Mouse (Mus musculus) intestine, embryonic 14.5 days (tissue): ENCODE measurements around the gene Ccnd1. TPM values are rescaled to one million over a fixed set of nuclear protein-coding genes. Genes with fewer than 3 reads are reported as not detected.
A peak's percentile ranks its signal among the peaks of the same experiment; 100 is the strongest.
"Not testable (repeated sequence)": the region's sequence is repeated elsewhere in the genome, so short reads cannot be mapped to it uniquely, and the experiment has no call there.

Experiments
- ATAC-seq: fragments of 200-750 bp; cut with Nextera tagmentation; replicated peaks from 2 replicates; pipeline ENCODE4 v1.8.0; 2017; ENCODE audit warnings: low read depth, moderate number of reproducible peaks, moderate TSS enrichment, moderate library complexity; ENCODE audit not compliant: low FRiP score, low TSS enrichment
- DNase-seq: peaks from one replicate; pipeline ENCODE4 v3.0.0-alpha.2; 2018; ENCODE audit warnings: low spot score
- H3K27ac ChIP-seq: fragments of 300-500 bp; sonication (generic); 2 replicates; pipeline ENCODE4 v1.5.1; 2014; ENCODE audit warnings: low read depth, mild to moderate bottlenecking, control low read depth
- H3K27me3 ChIP-seq: fragments of 300-500 bp; sonication (generic); replicated peaks from 2 replicates; pipeline ENCODE4 v1.6.1; 2014; ENCODE audit warnings: low read length, control low read depth; ENCODE audit not compliant: control insufficient read depth, insufficient read depth
- H3K36me3 ChIP-seq: fragments of 300-500 bp; sonication (generic); 2 replicates; pipeline ENCODE4 v1.6.1; 2014; ENCODE audit warnings: low read length, control low read depth; ENCODE audit not compliant: control insufficient read depth, insufficient read depth
- H3K4me1 ChIP-seq: fragments of 300-500 bp; sonication (generic); replicated peaks from 2 replicates; pipeline ENCODE4 v1.6.1; 2014; ENCODE audit warnings: low read length, control low read depth, mixed read lengths; ENCODE audit not compliant: control insufficient read depth, insufficient read depth
- H3K4me2 ChIP-seq: fragments of 300-500 bp; sonication (generic); 2 replicates; pipeline ENCODE4 v1.6.1; 2014; ENCODE audit warnings: low read length
- H3K4me3 ChIP-seq: fragments of 300-500 bp; sonication (generic); 2 replicates; pipeline ENCODE4 v1.5.1; 2014; ENCODE audit warnings: low read depth, low read length, control low read depth, mixed read lengths
- H3K9ac ChIP-seq: fragments of 300-500 bp; sonication (generic); 2 replicates; pipeline ENCODE4 v1.6.1; 2014; ENCODE audit warnings: mild to moderate bottlenecking, low read length
- H3K9me3 ChIP-seq: fragments of 300-500 bp; sonication (generic); 2 replicates; pipeline ENCODE4 v1.6.1; 2016; ENCODE audit warnings: low read length, control low read depth; ENCODE audit not compliant: control insufficient read depth
- WGBS: fragments of 180-500 bp; shearing (Covaris S2); extraction: QIAGEN DNeasy Blood & Tissue Kit; methylation state at CpG from one replicate; pipeline ENCODE4 v1.1.7; 2014; 5-methylcytosine and 5-hydroxymethylcytosine counted together
- polyA plus RNA-seq: library from polyadenylated mRNA; unstranded; fragments of >200 nt; fragmentation: Nextera tagmentation; extraction: Ambion mirVana; gene quantifications from 2 replicates; pipeline ENCODE4 v1.2.1, GENCODE M21; 2014

Gene Ccnd1
- polyA plus RNA-seq, 1 experiment from 2014 or later = 83.8 TPM

DNA sequence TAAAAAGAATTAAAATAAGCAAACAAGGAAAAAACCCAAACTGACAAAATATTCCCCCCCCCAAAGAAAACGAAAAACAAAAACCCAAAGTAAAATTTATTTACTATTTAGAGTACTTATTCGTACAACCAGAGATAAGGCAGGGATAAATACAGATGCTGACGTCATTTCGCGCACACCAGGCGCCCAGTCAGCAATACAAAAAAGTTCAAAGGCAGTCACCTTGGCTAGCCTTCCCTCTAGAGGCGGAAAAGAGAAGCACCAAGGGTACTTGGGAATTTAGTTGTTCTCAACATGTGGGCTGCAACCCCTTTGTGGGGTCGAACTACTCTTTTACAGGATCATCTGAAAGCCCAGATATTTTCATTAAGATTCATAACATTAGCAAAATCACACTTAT lies 31.9 kb downstream of the Ccnd1 start:
- no peak for DNase-seq
- no peak overlapping the region for H3K4me3 ChIP-seq
- no peak overlapping the region for H3K9ac ChIP-seq
- H3K9me3 ChIP-seq = no peaks in the 10 kb centered on the region
- H3K36me3 ChIP-seq = no peaks in the 10 kb centered on the region
- no peaks in the 10 kb centered on the region for H3K4me1 ChIP-seq
- ATAC-seq = no peak
- H3K4me2 ChIP-seq = no peak overlapping the region
- 14% methylated on average over 8 of the region's 8 CpGs for WGBS
- no peak overlapping the region for H3K27ac ChIP-seq
- 0 out of 2 replicates have a peak, but pooled peaks cover 6% of the 10 kb centered on the region for H3K27me3 ChIP-seq

- Histone ChIP-seq H3K9ac (no peak overlapping the region), H3K27ac (no peak overlapping the region), H3K4me3 (0 out of 2 replicates have a peak overlapping the region, but pooled peaks have one; percentile 5), H3K36me3 (no peaks in the 10 kb centered on the region), H3K27me3 (0 out of 2 replicates have a peak, but pooled peaks cover 6% of the 10 kb centered on the region), H3K4me2 (peak overlapping the region; percentile 32; the same call in 1 of the 2 replicates), H3K9me3 (no peaks in the 10 kb centered on the region), H3K4me1 (no peaks in the 10 kb centered on the region)
- WGBS = 9% methylated on average over 28 of the region's 28 CpGs
- ATAC-seq (peak; percentile 57), DNase-seq (peak; percentile 86)
Measured at GRCm38 (mm10) chr7:144906708-144907397, 32.9 kb downstream of the Ccnd1 start.

DNA sequence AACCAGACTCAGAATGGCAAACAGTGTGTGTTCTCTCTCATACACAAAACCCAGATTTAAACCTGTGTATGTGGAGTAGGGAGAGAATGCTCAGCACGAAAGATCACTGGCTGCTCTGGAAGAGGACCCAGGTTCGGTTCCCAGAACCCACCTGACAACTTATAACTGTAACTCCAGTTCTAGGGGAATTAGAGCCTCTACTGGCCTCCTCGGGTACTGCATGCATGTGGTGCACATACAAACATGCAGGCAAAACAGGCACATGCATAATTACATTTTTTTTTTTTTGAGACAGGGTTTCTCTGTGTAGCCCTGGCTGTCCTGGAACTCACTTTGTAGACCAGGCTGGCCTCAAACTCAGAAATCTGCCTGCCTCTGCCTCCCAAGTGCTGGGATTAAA lies 34.2 kb downstream of the Ccnd1 start:
- not testable (repeated sequence) for DNase-seq, ATAC-seq, H3K4me2 ChIP-seq

DNA sequence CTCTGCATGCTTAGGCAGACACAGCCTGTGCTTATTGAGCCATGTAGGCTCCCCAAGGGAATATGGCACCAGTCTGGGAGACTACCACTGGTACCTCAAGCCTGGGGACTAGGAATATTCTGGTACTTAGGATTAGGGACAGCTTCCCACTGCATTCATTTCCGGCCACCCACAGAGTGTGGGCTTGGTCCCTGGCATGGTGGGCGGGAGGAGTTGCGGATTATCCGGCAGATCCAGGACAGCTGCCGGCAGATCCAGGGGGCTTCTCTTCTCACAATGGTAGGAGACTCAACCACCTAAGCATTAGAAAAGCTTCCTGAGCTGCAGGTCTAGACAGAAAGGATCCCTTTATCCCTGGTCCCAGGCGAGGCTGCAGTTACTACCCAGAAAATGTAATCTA lies 41.2 kb downstream of the Ccnd1 start:
- Histone ChIP-seq H3K9ac (no peak overlapping the region), H3K4me2 (no peak overlapping the region), H3K36me3 (no peaks in the 10 kb centered on the region), H3K4me1 (peaks cover 18% of the 10 kb centered on the region), H3K27ac (no peak overlapping the region), H3K27me3 (peaks cover 54% of the 10 kb centered on the region), H3K4me3 (no peak overlapping the region), H3K9me3 (no peaks in the 10 kb centered on the region)
- no peak for DNase-seq
- WGBS = 56% methylated on average over 6 of the region's 6 CpGs
- no peak for ATAC-seq

More for the DNA sequence above, 34.2 kb downstream of the Ccnd1 start:
- WGBS = 93% methylated on average over 3 of the region's 3 CpGs
- not testable (repeated sequence) for H3K9me3 ChIP-seq, H3K27me3 ChIP-seq, H3K4me3 ChIP-seq, H3K4me1 ChIP-seq, H3K9ac ChIP-seq, H3K36me3 ChIP-seq, H3K27ac ChIP-seq

DNA sequence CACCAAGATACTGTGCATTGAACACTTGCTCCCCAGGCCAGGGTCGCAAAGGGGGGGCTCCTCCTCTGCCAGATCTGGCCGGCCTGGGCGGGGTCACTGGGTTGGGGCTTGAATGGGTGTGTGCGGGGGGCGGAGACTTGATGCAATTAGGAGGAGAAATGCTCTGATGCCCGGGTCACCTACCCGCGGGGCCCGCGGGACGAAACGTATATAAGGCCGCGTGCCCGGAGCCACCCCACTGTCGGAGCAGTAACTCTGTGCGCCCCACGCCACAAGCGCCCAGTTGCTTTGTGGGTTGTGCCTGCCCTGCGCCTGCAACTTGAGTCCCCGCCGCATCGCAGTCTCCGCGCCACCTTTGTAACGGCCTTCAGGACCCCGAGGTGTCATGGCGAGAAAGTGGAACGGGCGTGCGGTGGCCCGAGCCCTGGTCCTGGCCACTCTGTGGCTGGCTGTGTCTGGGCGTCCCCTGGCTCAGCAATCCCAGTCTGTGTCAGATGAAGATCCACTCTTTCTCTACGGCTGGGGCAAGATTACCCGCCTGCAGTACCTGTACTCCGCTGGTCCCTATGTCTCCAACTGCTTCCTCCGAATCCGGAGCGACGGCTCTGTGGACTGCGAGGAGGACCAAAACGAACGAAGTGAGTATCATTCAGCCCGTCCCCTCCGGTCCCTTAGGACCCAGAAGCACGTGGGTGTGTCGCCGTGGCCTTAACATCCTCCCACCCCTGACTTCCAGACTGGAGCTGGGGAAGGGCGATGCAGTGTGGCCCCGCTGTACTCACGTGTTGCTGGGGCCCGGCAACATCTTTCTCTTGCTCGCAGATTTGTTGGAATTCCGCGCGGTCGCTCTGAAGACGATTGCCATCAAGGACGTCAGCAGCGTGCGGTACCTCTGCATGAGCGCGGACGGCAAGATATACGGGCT lies 43.2 kb downstream of the Ccnd1 start, which contains the start of gene Fgf15:
Fgf15 (plus strand) TSS at position 238 of the 925 bp plus-strand sequence.
- Histone ChIP-seq H3K4me1 (peaks cover 18% of the 10 kb centered on the region), H3K4me3 (peak within 1 kb of the TSS; percentile 40), H3K4me2 (peak within 1 kb of the TSS; percentile 71), H3K27ac (no peak within 1 kb of the TSS), H3K9ac (peak within 1 kb of the TSS; percentile 10; the same call in 1 of the 2 replicates), H3K36me3 (no peaks in the 10 kb centered on the region), H3K27me3 (peaks cover 54% of the 10 kb centered on the region), H3K9me3 (no peaks in the 10 kb centered on the region)
- under 1% methylated on average over 65 of the region's 65 CpGs for WGBS
- peak; percentile 74 for DNase-seq
- 0 out of 2 replicates have a peak, but pooled peaks have one; percentile 5 for ATAC-seq

DNA sequence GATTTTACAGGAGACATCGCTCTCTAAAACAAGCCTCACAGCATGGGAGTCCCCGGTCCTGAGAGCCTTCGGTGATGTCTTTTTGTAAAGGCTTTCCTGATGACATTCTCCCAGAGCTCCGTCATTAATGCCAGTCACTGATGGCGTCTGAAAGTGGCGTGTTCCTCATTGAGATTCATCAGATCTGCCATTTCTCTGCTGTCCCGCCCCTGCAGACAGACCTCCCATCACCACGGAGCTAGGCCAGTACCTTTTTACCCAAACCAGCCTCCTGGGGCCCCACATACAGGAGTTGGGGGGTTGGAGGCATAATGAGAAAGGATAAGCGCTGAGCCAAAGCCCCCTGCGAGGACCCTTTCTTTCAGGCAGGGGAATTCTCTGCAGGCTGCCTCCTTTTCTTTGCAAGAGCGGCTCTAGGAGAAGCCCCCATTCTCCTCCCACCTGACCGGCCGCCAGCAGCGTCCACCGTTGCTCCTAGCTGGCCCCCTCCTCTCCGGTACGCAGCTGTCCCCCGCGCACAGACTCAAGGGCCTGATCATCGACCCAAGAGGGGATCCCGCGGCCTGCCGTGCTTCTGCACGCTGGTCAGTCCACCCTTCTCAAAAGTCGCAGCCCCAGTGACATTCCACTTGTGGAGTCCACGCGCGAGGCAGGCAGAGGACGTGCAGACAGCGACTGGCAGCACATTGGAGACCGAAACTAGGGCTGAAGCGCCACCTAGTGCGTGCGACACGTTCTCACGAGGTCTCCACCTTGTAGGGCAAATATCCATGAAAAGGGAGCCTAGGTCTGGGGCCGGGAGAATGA lies 44.2 kb downstream of the Ccnd1 start:
- peak; percentile 65 for ATAC-seq
- Histone ChIP-seq H3K27ac (no peak overlapping the region), H3K4me1 (peaks cover 18% of the 10 kb centered on the region), H3K27me3 (peaks cover 54% of the 10 kb centered on the region), H3K36me3 (no peaks in the 10 kb centered on the region), H3K9me3 (no peaks in the 10 kb centered on the region), H3K4me2 (peak overlapping the region; percentile 71), H3K9ac (peak overlapping the region; percentile 10; the same call in 1 of the 2 replicates), H3K4me3 (peak overlapping the region; percentile 40)
- peak; percentile 84 for DNase-seq
- WGBS = under 1% methylated on average over 37 of the region's 37 CpGs

DNA sequence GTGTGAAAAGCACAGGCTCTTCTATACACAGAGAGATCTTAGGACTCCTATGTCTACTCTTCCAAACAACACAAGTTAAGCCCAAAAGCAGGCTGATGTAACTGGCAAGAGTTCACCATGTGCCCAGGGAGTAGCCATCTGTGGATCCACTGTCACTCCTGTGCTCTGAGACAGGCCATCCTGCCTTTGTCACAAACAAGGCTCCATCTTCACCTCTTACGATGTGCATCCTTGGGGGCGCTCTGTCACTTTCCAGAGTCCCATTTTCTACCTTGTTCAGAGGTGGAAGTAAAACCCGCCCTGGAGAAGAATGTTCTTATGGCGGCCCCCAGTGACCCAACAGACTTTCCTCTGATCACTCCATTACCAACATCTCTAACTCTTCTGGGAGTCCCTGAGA lies 45.0 kb downstream of the Ccnd1 start:
- Histone ChIP-seq H3K36me3 (no peaks in the 10 kb centered on the region), H3K9ac (no peak overlapping the region), H3K4me2 (no peak overlapping the region), H3K4me1 (peaks cover 18% of the 10 kb centered on the region), H3K9me3 (no peaks in the 10 kb centered on the region), H3K27me3 (peaks cover 53% of the 10 kb centered on the region), H3K27ac (no peak overlapping the region), H3K4me3 (no peak overlapping the region)
- WGBS = 2% methylated on average over 4 of the region's 4 CpGs
- DNase-seq = peak; percentile 56
- no peak for ATAC-seq

GRCm38 (mm10) chr7:144894191-144894590 lies 45.5 kb downstream of the Ccnd1 start:
- peaks cover 18% of the 10 kb centered on the region for H3K4me1 ChIP-seq
- H3K4me3 ChIP-seq = no peak overlapping the region
- DNase-seq (peak; percentile 67), ATAC-seq (no peak)
- no peaks in the 10 kb centered on the region for H3K9me3 ChIP-seq
- H3K4me2 ChIP-seq = no peak overlapping the region
- H3K36me3 ChIP-seq = no peaks in the 10 kb centered on the region
- H3K27me3 ChIP-seq = peaks cover 53% of the 10 kb centered on the region
- H3K9ac ChIP-seq = no peak overlapping the region
- 4% methylated on average over 5 of the region's 5 CpGs for WGBS
- H3K27ac ChIP-seq = no peak overlapping the region
